Mouse (Mus musculus) embryonic facial prominence, embryonic 15.5 days (tissue): ENCODE measurements around the gene Wfdc15b. TPM values are rescaled to one million over a fixed set of nuclear protein-coding genes. Genes with fewer than 3 reads are reported as not detected.
"Not testable (repeated sequence)": the region's sequence is repeated elsewhere in the genome, so short reads cannot be mapped to it uniquely, and the experiment has no call there.

ENCODE experiments used
- ATAC-seq: fragments of 200-750 bp; cut with Nextera tagmentation; 2 replicates; pipeline ENCODE4 v1.8.0; 2017; ENCODE audit warnings: low read depth, moderate TSS enrichment; ENCODE audit not compliant: insufficient number of reproducible peaks, low FRiP score, low TSS enrichment
- H3K27ac ChIP-seq: fragments of 300-500 bp; sonication (generic); replicated peaks from 2 replicates; pipeline ENCODE4 v1.5.1; 2015; ENCODE audit warnings: mild to moderate bottlenecking, inconsistent platforms
- H3K27me3 ChIP-seq: fragments of 300-500 bp; sonication (generic); 2 replicates; pipeline ENCODE4 v1.6.1; 2015; ENCODE audit warnings: inconsistent platforms
- H3K36me3 ChIP-seq: fragments of 300-500 bp; sonication (generic); 2 replicates; pipeline ENCODE4 v1.6.1; 2015; ENCODE audit warnings: mild to moderate bottlenecking, inconsistent platforms
- H3K4me1 ChIP-seq: fragments of 300-500 bp; sonication (generic); 2 replicates; pipeline ENCODE4 v1.6.1; 2015; ENCODE audit warnings: inconsistent platforms
- H3K4me2 ChIP-seq: fragments of 300-500 bp; sonication (generic); replicated peaks from 2 replicates; pipeline ENCODE4 v1.6.1; 2015; ENCODE audit warnings: mild to moderate bottlenecking, inconsistent platforms
- H3K4me3 ChIP-seq: fragments of 300-500 bp; sonication (generic); replicated peaks from 2 replicates; pipeline ENCODE4 v1.5.1; 2015; ENCODE audit warnings: mild to moderate bottlenecking, inconsistent platforms
- H3K9ac ChIP-seq: fragments of 300-500 bp; sonication (generic); 2 replicates; pipeline ENCODE4 v1.6.1; 2015; ENCODE audit warnings: inconsistent platforms
- H3K9me3 ChIP-seq: fragments of 300-500 bp; sonication (generic); replicated peaks from 2 replicates; pipeline ENCODE4 v1.6.1; 2016; ENCODE audit warnings: inconsistent platforms
- WGBS: fragments of 180-500 bp; shearing (Covaris S2); methylation state at CpG from one replicate; pipeline ENCODE4 v1.1.7; 2015; 5-methylcytosine and 5-hydroxymethylcytosine counted together
- polyA plus RNA-seq: library from polyadenylated mRNA; unstranded; fragments of >200 nt; fragmentation: Nextera tagmentation; extraction: Ambion mirVana; gene quantifications from 2 replicates; pipeline ENCODE4 v1.2.1, GENCODE M21; 2015

Gene Wfdc15b
- not detected in 2 replicates for polyA plus RNA-seq

DNA sequence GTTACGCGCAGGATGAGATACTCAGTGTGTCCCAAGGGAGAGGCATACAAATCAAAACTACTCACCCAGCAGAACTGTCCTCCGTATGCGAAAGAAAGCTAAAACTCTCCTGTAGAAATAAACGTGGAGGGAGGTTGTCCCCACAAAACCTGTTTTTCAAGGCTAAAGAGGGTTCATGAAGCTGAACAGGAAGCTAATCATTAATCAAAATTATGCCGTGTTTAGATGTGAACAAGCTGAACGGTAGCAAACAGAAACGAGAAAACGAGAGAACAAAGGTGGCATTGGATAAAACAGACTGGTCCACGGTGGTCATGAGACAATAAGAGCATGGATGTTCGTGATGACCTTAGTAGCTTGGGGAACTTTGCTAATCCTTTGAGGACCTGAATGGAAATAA lies at the start of gene Wfdc15b:
TSS of gene Wfdc15b (minus strand) at position 139 of the 400 bp plus-strand sequence.
- Histone ChIP-seq H3K4me1 (no peaks in the 10 kb centered on the region), H3K27me3 (no peaks in the 10 kb centered on the region), H3K27ac (no peak within 1 kb of the TSS), H3K9me3 (no peaks in the 10 kb centered on the region), H3K36me3 (no peaks in the 10 kb centered on the region), H3K4me2 (no peak within 1 kb of the TSS), H3K9ac (no peak within 1 kb of the TSS), H3K4me3 (no peak within 1 kb of the TSS)
- no peak for ATAC-seq
- WGBS = 69% methylated on average over 11 of the region's 11 CpGs

DNA sequence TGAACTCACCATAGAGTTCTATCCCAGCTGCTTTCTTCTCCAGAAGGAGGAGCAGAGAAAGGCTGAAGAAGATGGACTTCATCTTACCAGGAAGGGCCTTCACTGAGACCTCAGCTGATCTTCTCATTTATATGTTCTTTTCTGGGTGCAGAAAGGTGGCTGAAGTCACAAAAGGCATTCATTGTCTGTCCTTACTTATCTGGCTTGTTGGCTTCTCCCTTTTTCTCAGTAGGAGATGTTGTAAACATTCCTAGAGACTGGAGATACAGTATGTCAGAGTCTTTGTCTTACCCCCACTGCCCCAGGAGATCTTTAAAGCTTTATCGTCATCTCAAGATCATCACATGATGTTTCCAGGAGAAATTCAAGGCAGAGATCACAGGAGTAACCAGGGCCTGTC lies 35.1 kb upstream of the Wfdc15b start, which contains the start of gene Svs3b:
TSS of gene Svs3b (minus strand) at position 101 of the 400 bp plus-strand sequence.
- not testable (repeated sequence) for H3K27ac ChIP-seq, H3K4me2 ChIP-seq, ATAC-seq, H3K4me3 ChIP-seq, H3K4me1 ChIP-seq, H3K9ac ChIP-seq, H3K9me3 ChIP-seq, H3K36me3 ChIP-seq, H3K27me3 ChIP-seq
- WGBS = 81% methylated on average over 1 of the region's 1 CpGs

DNA sequence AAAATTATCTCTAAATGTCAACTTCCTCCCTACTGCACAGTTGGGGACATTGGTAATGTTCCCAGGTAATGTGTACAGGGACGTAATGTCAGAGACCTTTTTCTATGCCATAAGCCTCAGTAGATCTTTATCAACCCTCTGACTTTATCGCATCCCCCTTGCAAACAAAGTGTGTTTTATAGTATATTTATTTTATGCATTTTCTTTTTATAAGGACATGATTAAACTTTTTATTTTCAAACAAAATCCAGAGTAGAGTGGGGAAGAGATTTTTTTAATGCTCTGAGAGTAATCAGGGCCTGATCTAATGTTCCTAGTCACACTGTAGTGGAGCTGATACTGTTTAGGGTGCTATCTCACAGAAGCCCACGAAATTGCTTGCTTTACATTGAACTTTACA lies 16.9 kb upstream of the Wfdc15b start, which contains the start of gene Svs2:
TSS of gene Svs2 (minus strand) at position 101 of the 400 bp plus-strand sequence.
- no peaks in the 10 kb centered on the region for H3K27me3 ChIP-seq
- H3K4me3 ChIP-seq = no peak within 1 kb of the TSS
- no peaks in the 10 kb centered on the region for H3K36me3 ChIP-seq
- no peak within 1 kb of the TSS for H3K4me2 ChIP-seq
- no peak for ATAC-seq
- no peak within 1 kb of the TSS for H3K9ac ChIP-seq
- no peak within 1 kb of the TSS for H3K27ac ChIP-seq
- WGBS = 77% methylated on average over 3 of the region's 3 CpGs
- H3K4me1 ChIP-seq = no peaks in the 10 kb centered on the region
- no peaks in the 10 kb centered on the region for H3K9me3 ChIP-seq

DNA sequence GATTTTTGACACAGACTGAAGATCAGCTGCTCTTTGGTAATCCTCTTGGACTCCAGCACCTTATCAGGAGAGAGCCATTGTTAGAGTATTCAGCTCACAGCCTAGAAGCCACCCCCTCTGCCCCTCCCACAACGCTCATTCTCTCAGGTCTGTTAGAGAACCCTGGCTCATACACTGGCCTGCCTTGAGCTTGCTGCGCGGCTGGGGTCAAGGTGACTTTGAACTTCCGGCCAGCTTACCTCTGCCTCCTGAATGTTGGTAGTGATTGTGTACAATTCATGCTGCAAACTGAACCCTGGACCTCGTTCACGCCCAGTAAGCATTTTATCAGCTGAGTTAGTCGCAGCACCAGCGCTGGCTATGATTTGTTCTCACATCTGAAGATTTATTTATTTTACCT lies 11.2 kb upstream of the Wfdc15b start:
- Histone ChIP-seq H3K9me3 (no peaks in the 10 kb centered on the region), H3K4me2 (no peak overlapping the region), H3K9ac (no peak overlapping the region), H3K4me1 (no peaks in the 10 kb centered on the region), H3K4me3 (no peak overlapping the region), H3K36me3 (no peaks in the 10 kb centered on the region), H3K27ac (no peak overlapping the region), H3K27me3 (no peaks in the 10 kb centered on the region)
- ATAC-seq = no peak
- WGBS = 86% methylated on average over 8 of the region's 8 CpGs

DNA sequence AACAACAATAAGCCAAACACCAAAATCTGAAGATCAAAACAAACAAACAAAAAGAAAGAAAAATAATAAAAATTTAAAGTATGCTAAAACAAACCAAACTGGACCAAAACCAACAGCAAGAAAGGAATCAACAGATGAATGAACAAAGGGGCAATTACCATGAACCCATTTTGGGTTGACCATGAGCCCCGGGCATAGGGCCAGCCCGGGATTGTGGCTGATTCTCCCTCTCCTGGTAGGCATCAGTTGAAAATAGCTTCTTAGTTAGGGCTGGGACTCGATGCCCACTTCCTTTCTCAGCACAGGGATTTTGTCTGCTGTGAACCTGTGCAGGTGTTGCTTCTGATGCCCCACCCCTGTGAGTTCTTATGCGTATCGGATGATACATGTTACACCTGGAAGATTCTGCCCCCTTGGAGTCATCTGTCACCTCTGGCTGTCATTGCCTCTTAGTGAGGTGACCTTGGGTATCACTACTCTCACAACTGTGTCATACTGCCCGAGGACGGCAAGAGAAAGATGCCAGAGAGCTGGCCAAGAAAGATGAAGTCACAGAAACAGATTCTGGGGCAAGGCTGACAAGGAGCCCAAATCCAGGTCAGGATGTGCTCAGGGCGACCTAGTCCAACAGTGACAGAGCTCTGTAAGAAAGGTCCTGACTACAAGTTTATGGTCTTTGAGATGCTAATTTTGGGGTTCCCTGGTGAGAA lies 7.1 kb upstream of the Wfdc15b start:
- Histone ChIP-seq H3K9me3 (no peaks in the 10 kb centered on the region), H3K4me1 (no peaks in the 10 kb centered on the region), H3K4me3 (no peak overlapping the region), H3K9ac (no peak overlapping the region), H3K27me3 (no peaks in the 10 kb centered on the region), H3K36me3 (no peaks in the 10 kb centered on the region), H3K4me2 (no peak overlapping the region), H3K27ac (no peak overlapping the region)
- no peak for ATAC-seq
- 83% methylated on average over 8 of the region's 8 CpGs for WGBS

DNA sequence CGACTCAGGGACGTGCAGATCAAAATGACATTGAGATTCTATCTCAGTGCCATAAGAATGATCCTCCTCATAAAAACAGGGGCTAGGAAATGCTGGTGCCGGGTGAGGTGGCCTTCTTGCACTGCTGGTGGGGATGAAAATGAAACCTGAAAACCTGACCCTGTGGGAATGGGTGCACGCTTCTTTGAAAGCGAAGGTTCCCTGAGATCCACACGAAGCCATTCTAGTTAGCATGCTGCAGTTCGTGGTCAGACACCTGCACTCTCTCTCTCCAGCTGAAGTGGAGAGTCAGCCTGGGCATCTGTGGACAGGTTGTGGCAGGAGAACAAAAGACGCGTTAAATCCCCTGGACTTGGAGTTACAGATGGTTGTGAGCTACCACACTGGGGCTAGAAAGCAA lies 2.2 kb downstream of the Wfdc15b start:
- 82% methylated on average over 9 of the region's 9 CpGs for WGBS
- Histone ChIP-seq H3K4me1 (no peaks in the 10 kb centered on the region), H3K36me3 (no peaks in the 10 kb centered on the region), H3K4me3 (no peak overlapping the region), H3K4me2 (no peak overlapping the region), H3K9me3 (no peaks in the 10 kb centered on the region), H3K27me3 (no peaks in the 10 kb centered on the region), H3K9ac (no peak overlapping the region), H3K27ac (no peak overlapping the region)
- no peak for ATAC-seq

DNA sequence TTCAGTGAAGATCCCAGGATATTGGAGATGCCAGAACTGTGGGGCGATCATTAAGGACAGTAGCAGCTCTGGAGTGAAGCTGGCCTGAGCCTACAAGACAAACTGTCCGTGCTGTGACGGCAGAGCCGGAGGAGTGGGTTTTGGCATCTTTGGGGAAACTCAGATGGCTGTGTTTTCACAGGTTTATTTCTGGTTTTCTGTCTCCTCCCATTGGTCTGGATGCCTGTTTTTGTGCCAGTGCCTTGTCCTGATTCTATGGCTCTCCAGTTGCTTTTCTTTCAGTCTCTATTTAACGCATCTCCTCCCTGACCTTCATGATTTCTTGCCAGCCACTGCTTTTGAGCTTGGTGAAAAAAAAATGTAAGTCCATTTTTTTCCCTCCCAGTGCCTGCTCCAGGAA lies 8.7 kb downstream of the Wfdc15b start:
- no peak overlapping the region for H3K4me3 ChIP-seq
- H3K27me3 ChIP-seq = no peaks in the 10 kb centered on the region
- H3K4me2 ChIP-seq = no peak overlapping the region
- no peak overlapping the region for H3K27ac ChIP-seq
- H3K36me3 ChIP-seq = no peaks in the 10 kb centered on the region
- H3K9me3 ChIP-seq = no peaks in the 10 kb centered on the region
- H3K9ac ChIP-seq = no peak overlapping the region
- ATAC-seq = no peak
- WGBS = 83% methylated on average over 5 of the region's 5 CpGs
- no peaks in the 10 kb centered on the region for H3K4me1 ChIP-seq

DNA sequence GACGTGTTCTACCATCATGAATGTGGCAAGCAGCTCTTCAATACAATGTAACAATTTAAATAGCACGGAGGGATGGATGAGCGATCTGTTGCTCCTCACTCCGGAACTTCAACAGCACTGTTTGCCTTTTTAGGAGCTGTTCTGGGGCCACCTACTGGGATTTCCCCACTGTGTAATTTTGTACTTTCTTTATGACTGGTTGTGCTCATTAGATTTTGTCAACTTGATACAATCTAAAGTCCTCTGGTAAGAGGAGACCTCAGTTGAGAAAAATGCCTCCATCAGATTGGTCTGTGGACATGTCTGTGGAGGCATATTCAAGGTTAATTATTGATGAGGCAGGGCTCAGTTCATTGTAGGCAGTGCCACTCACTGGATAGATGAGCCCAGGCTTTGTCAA lies 10.6 kb downstream of the Wfdc15b start:
- Histone ChIP-seq H3K9ac (no peak overlapping the region), H3K4me2 (no peak overlapping the region), H3K4me3 (no peak overlapping the region), H3K36me3 (no peaks in the 10 kb centered on the region), H3K9me3 (no peaks in the 10 kb centered on the region), H3K27me3 (no peaks in the 10 kb centered on the region), H3K27ac (no peak overlapping the region), H3K4me1 (no peaks in the 10 kb centered on the region)
- 91% methylated on average over 4 of the region's 4 CpGs for WGBS
- no peak for ATAC-seq

DNA sequence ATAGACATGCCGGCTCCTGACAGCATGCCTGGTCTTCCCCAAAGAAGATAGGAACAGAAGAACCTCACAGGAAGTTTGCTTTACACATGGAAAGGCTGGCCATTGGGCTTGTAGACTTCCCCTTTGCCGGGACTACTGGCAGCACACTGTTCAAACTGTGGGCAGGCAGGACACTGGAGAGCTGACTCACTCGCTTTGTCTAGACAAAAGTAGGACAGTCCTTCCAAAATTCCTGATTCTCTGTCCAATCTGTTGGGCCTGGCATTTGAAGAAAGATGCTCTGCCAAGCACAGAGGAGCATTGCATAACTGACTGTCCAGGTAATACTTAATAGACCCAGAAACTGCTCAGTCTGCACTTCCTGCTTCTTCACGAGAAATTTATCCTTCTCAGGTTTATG lies 14.8 kb downstream of the Wfdc15b start:
- H3K4me1 ChIP-seq = no peaks in the 10 kb centered on the region
- H3K4me2 ChIP-seq = no peak overlapping the region
- H3K4me3 ChIP-seq = no peak overlapping the region
- H3K9ac ChIP-seq = no peak overlapping the region
- H3K27ac ChIP-seq = no peak overlapping the region
- no peaks in the 10 kb centered on the region for H3K27me3 ChIP-seq
- 70% methylated on average over 4 of the region's 4 CpGs for WGBS
- ATAC-seq = no peak
- no peaks in the 10 kb centered on the region for H3K9me3 ChIP-seq
- H3K36me3 ChIP-seq = no peaks in the 10 kb centered on the region

DNA sequence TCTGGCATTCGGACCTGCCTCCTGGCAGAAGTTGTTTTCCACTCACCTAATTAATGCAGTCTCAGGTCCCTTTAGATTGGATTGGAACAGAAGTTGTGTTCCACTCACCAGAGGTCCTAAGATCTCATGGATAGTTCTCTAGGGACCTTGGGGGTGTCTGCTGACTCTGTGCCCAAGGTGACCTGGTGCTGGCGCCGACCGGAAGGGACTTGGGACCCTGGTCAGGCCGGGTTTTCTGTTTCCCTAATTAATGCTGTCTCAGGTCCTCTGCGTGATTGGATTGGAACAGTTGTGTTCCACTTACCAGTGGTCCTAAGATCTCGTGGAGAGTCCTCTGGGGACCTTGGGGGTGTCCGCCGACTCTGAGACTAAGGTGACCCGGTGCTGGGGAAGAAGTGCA lies 15.4 kb downstream of the Wfdc15b start:
- H3K4me3 ChIP-seq = not testable (repeated sequence)

DNA sequence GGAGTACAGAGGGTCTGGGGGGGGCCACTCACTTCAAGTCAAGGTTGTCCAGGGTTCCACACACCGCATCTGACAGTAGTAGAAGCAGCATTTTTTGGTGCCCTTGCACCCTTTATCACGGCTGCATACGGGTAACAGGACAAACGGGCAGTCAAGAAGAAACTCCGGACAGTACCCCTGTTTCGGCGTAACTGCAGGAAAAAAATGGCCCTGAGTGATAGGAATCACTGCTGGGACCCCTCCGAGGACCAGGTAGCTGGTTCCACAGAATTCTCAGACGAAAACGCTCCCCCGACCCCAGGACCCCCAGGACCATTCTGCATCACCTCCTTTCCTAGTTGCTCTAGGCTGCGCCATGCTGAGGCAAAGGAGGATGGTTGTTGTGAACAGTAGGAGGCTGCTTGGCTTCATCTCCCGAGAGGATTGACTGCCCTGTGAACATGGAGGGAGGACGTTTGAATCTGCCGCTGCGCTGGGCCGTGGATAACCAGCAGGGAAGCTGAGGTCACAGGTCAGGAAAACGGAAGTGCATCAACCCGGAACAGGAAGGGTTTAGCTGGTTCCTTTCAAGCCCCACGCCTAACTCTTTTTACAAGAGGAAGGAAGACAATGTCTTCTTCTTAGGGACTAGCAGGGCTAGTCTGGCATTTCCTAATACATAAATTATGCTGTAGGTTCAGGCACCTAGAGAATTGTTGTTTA lies 21.7 kb downstream of the Wfdc15b start, which contains the start of gene Wfdc15a:
TSS of gene Wfdc15a (minus strand) at position 505 of the 702 bp plus-strand sequence.
- Histone ChIP-seq H3K9me3 (no peaks in the 10 kb centered on the region), H3K27ac (no peak within 1 kb of the TSS), H3K9ac (no peak within 1 kb of the TSS), H3K4me2 (no peak within 1 kb of the TSS), H3K4me1 (no peaks in the 10 kb centered on the region), H3K4me3 (no peak within 1 kb of the TSS), H3K27me3 (no peaks in the 10 kb centered on the region), H3K36me3 (no peaks in the 10 kb centered on the region)
- no peak for ATAC-seq
- WGBS = 72% methylated on average over 20 of the region's 20 CpGs

More for the DNA sequence above, 15.4 kb downstream of the Wfdc15b start:
- H3K9me3 ChIP-seq, H3K4me2 ChIP-seq, H3K36me3 ChIP-seq, H3K27ac ChIP-seq, H3K27me3 ChIP-seq, H3K9ac ChIP-seq, ATAC-seq, H3K4me1 ChIP-seq: not testable (repeated sequence)
- 89% methylated on average over 10 of the region's 10 CpGs for WGBS

DNA sequence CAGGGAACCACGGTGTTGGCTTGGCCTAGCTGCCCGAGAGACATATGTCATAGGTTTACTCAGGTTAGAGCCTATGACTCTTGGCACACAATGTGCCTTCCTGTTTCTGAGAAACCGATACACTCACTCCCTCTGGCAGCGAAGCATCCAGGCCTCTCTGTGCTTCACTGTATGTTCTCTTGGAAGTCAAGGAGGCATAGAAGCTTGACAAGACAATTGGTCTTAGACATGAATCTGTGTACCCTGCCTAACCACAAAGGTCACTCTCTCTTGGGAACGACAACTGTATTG lies 24.8 kb downstream of the Wfdc15b start:
- Histone ChIP-seq H3K36me3 (no peaks in the 10 kb centered on the region), H3K4me2 (no peak overlapping the region), H3K27me3 (no peaks in the 10 kb centered on the region), H3K27ac (no peak overlapping the region), H3K4me3 (no peak overlapping the region), H3K9me3 (no peaks in the 10 kb centered on the region), H3K4me1 (no peaks in the 10 kb centered on the region), H3K9ac (no peak overlapping the region)
- WGBS = 76% methylated on average over 5 of the region's 5 CpGs
- no peak for ATAC-seq
